Mouse (Mus musculus): Measurements from ENCODE around the gene Gsta2. TPM values are rescaled to one million over a fixed set of nuclear protein-coding genes. Genes with fewer than 3 reads are reported as not detected.
"Not testable (repeated sequence)": the region's sequence is repeated elsewhere in the genome, so short reads cannot be mapped to it uniquely, and the experiment has no call there.

Gsta2 gene
- polyA plus RNA-seq, 1 experiment from 2014 or later = 11.7 TPM

DNA sequence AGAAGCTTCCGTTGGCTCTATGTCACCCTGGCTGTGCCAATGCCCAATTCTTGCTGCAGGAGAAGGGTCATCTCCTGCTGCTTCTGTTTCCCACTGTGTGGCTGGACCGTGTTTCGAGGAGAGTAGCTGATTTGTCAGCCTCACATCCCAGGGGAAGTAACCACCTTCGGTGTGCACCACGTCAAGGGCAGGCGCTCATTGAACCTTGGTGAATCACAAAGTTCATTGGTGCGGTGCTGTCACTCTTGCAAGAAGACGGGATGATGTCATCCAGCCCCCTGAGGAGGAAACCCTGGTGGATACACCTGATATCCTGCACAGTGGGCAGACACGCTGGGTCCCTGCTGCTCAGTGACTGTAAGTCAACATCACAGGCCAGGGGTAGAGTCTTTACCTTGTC, 12.5 kb downstream of the Gsta2 start:
- H3K9me3 ChIP-seq; H3K9ac ChIP-seq; ATAC-seq (ENCODE audit: insufficient read depth, low FRiP score, low read depth): not testable (repeated sequence)

DNA sequence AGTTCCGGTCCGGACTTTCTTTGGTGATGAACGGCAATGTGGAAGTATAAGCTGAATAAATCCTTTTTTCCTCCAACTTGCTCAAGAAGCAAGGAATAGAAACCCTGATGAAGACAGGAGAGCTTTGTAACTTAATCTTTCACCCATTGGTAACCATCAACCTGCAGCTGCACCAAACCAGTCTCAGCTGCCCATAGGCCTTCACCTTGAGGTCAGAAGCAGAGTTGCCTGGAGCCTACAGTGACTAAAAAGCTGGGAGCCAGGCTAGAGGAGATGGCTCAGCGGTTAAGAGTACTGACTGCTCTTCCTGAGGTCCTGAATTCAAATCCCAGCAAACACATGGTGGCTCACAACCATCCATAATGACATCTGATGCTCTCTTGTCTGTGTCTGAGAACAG, 13.1 kb downstream of the Gsta2 start:
- H3K27me3 ChIP-seq (replicated peaks); H3K4me1 ChIP-seq; H3K27ac ChIP-seq; H3K9ac ChIP-seq; H3K4me2 ChIP-seq; ATAC-seq (ENCODE audit: insufficient read depth, low FRiP score, low read depth); H3K4me3 ChIP-seq (replicated peaks); H3K9me3 ChIP-seq; H3K36me3 ChIP-seq: not testable (repeated sequence)
- WGBS = 81% methylated on average over 4 of the region's 4 CpGs

More for the DNA sequence above, 12.5 kb downstream of the Gsta2 start:
- WGBS = 84% methylated on average over 9 of the region's 9 CpGs
- H3K36me3 ChIP-seq; H3K4me3 ChIP-seq (replicated peaks); H3K27ac ChIP-seq; H3K27me3 ChIP-seq (replicated peaks); H3K4me2 ChIP-seq; H3K4me1 ChIP-seq: not testable (repeated sequence)

- not testable (repeated sequence) for ATAC-seq (ENCODE audit: insufficient read depth, low FRiP score, low read depth); H3K9ac ChIP-seq; H3K27ac ChIP-seq; H3K4me3 ChIP-seq (replicated peaks); H3K4me2 ChIP-seq; H3K9me3 ChIP-seq; H3K36me3 ChIP-seq; H3K4me1 ChIP-seq; H3K27me3 ChIP-seq (replicated peaks)
- 14% methylated on average over 8 of the region's 8 CpGs for WGBS
Observed at GRCm38 (mm10) chr9:78340324-78340723, 15.3 kb downstream of the Gsta2 start.

DNA sequence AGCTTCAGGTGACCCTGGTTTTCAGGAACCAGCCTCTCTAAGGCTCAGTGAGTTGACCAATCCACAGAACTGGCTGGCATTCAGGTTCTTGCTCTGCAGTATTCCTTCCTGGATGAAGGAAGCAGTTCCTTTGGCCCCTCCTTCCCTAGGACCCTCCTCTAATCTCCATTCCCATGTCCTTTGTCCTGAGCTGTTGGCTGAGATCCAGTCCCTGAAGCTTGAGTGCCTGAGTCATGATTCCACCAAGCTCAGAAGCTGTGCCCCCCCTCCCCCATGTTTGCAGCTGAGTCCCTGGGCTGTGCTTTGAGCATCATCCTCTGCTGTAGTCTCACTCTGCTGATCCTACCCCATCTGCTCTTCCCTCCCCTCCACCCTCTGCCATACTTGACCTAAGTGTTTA, 18.5 kb downstream of the Gsta2 start:
- not testable (repeated sequence) for H3K9ac ChIP-seq; H3K9me3 ChIP-seq; H3K27ac ChIP-seq; H3K4me1 ChIP-seq; H3K4me3 ChIP-seq (replicated peaks); ATAC-seq (ENCODE audit: insufficient read depth, low FRiP score, low read depth); H3K36me3 ChIP-seq; H3K4me2 ChIP-seq; H3K27me3 ChIP-seq (replicated peaks)

- H3K27ac ChIP-seq; H3K4me1 ChIP-seq; H3K36me3 ChIP-seq; H3K27me3 ChIP-seq (replicated peaks); H3K9ac ChIP-seq; H3K4me2 ChIP-seq; H3K9me3 ChIP-seq; ATAC-seq (ENCODE audit: insufficient read depth, low FRiP score, low read depth); H3K4me3 ChIP-seq (replicated peaks): not testable (repeated sequence)
- 91% methylated on average over 1 of the region's 1 CpGs for WGBS
Observed at GRCm38 (mm10) chr9:78327289-78327688, 28.3 kb downstream of the Gsta2 start, which contains the start of gene Omt2b. Gene Omt2b, plus strand, starts transcription at chr9:78327589.

DNA sequence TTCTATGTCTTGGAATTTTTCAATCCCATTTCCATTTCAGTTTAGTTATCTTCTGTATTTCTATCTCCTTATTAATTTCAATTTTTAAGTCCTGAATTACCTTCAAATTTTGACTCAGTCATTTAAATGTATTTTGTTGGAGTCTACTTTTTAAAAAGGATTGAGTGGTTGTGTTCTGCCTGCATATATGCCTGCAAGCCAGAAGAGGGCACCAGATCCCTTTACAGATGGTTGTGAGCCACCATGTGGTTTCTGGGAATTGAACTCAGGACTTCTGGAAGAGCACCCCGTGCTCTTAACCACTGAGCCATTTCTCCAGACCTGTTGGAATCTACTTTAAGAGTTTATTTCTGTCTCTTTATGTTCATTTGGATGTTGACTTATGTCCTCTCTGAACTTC, 36.1 kb downstream of the Gsta2 start:
- Histone ChIP-seq H3K4me3 (replicated peaks) (no peak overlapping the region), H3K4me2 (no peak overlapping the region), H3K27me3 (replicated peaks) (no peaks in the 10 kb centered on the region), H3K36me3 (no peaks in the 10 kb centered on the region), H3K4me1 (no peaks in the 10 kb centered on the region), H3K9me3 (no peaks in the 10 kb centered on the region), H3K27ac (no peak overlapping the region), H3K9ac (no peak overlapping the region)
- ATAC-seq (ENCODE audit: insufficient read depth, low FRiP score, low read depth) = no peak
- WGBS = 21% methylated on average over 1 of the region's 1 CpGs

DNA sequence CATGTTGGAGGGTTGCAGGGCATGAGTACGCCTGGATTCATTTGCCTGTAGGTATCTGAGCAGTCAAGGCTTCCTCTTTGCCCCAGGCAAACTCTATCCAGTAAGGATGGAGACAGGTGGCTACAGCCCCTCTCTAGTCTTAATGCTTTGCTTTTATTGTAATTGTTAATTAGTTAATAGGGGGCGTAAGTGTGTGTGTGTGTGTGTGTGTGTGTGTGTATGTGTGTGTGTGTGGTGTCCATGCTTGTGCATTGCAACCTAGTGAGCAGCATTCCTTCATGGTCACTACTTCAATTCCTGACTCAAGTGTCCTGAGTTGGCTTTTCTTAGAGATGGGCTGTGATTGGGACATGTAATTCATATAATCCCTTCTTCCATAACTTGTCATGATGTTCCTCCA, 40.9 kb downstream of the Gsta2 start, which contains the start of gene Omt2a:
Gene Omt2a, minus strand, starts transcription at position 101 of the 400 bp plus-strand sequence.
- no peak within 1 kb of the TSS for H3K4me2 ChIP-seq
- 80% methylated on average over 2 of the region's 2 CpGs for WGBS

GRCm38 (mm10) chr9:78308122-78308521, 47.5 kb downstream of the Gsta2 start:
- WGBS = 71% methylated on average over 3 of the region's 3 CpGs
- not testable (repeated sequence) for H3K9ac ChIP-seq; H3K4me1 ChIP-seq; H3K4me2 ChIP-seq; ATAC-seq (ENCODE audit: insufficient read depth, low FRiP score, low read depth); H3K9me3 ChIP-seq; H3K36me3 ChIP-seq; H3K27me3 ChIP-seq (replicated peaks); H3K27ac ChIP-seq; H3K4me3 ChIP-seq (replicated peaks)

More for the DNA sequence above, 40.9 kb downstream of the Gsta2 start, which contains the start of gene Omt2a:
- ATAC-seq (ENCODE audit: insufficient read depth, low FRiP score, low read depth) = no peak
- no peak within 1 kb of the TSS for H3K9ac ChIP-seq
- no peaks in the 10 kb centered on the region for H3K36me3 ChIP-seq
- no peaks in the 10 kb centered on the region for H3K27me3 ChIP-seq (replicated peaks)
- H3K4me1 ChIP-seq = no peaks in the 10 kb centered on the region
- no peak within 1 kb of the TSS for H3K4me3 ChIP-seq (replicated peaks)
- H3K27ac ChIP-seq = no peak within 1 kb of the TSS
- H3K9me3 ChIP-seq = no peaks in the 10 kb centered on the region

- 67% methylated on average over 1 of the region's 1 CpGs for WGBS
- not testable (repeated sequence) for H3K4me2 ChIP-seq; H3K27ac ChIP-seq; H3K9me3 ChIP-seq; H3K9ac ChIP-seq; H3K36me3 ChIP-seq; H3K4me1 ChIP-seq; H3K27me3 ChIP-seq (replicated peaks); H3K4me3 ChIP-seq (replicated peaks)
- 0 out of 2 replicates have a peak, but pooled peaks have one; percentile 18 for ATAC-seq (ENCODE audit: insufficient read depth, low FRiP score, low read depth)
Observed at GRCm38 (mm10) chr9:78299143-78299542, 56.4 kb downstream of the Gsta2 start.

- H3K4me1 ChIP-seq = no peaks in the 10 kb centered on the region
- H3K4me2 ChIP-seq = no peak overlapping the region
- H3K9ac ChIP-seq = no peak overlapping the region
- no peaks in the 10 kb centered on the region for H3K9me3 ChIP-seq
- no peaks in the 10 kb centered on the region for H3K36me3 ChIP-seq
- 74% methylated on average over 1 of the region's 1 CpGs for WGBS
- no peak overlapping the region for H3K27ac ChIP-seq
- no peaks in the 10 kb centered on the region for H3K27me3 ChIP-seq (replicated peaks)
- no peak overlapping the region for H3K4me3 ChIP-seq (replicated peaks)
- no peak for ATAC-seq (ENCODE audit: insufficient read depth, low FRiP score, low read depth)
Observed at GRCm38 (mm10) chr9:78298232-78298631, 57.4 kb downstream of the Gsta2 start.

DNA sequence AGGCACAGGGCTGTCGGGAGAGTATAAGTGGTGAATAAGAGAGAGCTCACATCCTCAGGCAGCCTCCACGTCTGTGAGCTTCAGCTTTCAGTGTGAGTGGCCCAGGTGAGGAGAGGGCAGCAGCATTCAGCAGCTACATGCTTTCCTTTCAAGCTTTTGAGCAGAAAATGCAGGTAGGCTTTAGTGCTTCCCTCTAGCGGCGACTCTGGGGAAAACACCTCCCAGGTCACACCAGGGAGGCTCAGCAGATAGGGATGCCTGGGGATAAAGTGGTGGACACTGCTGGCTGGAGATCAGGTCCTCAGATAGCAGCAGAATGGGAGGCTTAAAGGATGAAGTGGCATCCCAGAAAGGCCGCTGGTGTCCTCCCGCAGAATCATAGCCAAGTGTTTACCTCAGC, 59.5 kb downstream of the Gsta2 start:
- H3K27ac ChIP-seq; H3K4me2 ChIP-seq; H3K4me1 ChIP-seq; H3K4me3 ChIP-seq (replicated peaks); H3K36me3 ChIP-seq; ATAC-seq (ENCODE audit: insufficient read depth, low FRiP score, low read depth); H3K27me3 ChIP-seq (replicated peaks); H3K9me3 ChIP-seq; H3K9ac ChIP-seq: not testable (repeated sequence)
- 9% methylated on average over 6 of the region's 6 CpGs for WGBS

GRCm38 (mm10) chr9:78294781-78295180, 60.8 kb downstream of the Gsta2 start:
- not testable (repeated sequence) for H3K4me3 ChIP-seq (replicated peaks); H3K27ac ChIP-seq; ATAC-seq (ENCODE audit: insufficient read depth, low FRiP score, low read depth); H3K4me1 ChIP-seq; H3K4me2 ChIP-seq; H3K9ac ChIP-seq; H3K36me3 ChIP-seq; H3K9me3 ChIP-seq; H3K27me3 ChIP-seq (replicated peaks)
- 74% methylated on average over 7 of the region's 7 CpGs for WGBS

DNA sequence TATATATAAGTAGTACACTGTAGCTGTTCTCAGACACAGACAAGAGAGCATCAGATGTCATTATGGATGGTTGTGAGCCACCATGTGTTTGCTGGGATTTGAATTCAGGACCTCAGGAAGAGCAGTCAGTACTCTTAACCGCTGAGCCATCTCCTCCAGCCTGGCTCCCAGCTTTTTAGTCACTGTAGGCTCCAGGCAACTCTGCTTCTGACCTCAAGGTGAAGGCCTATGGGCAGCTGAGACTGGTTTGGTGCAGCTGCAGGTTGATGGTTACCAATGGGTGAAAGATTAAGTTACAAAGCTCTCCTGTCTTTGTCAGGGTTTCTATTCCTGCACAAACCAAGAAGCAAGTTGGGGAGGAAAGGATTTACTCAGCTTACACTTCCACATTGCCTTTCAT, 61.9 kb downstream of the Gsta2 start:
- WGBS = 65% methylated on average over 1 of the region's 1 CpGs
- not testable (repeated sequence) for H3K27me3 ChIP-seq (replicated peaks); H3K27ac ChIP-seq; H3K4me2 ChIP-seq; ATAC-seq (ENCODE audit: insufficient read depth, low FRiP score, low read depth); H3K36me3 ChIP-seq; H3K9ac ChIP-seq; H3K4me1 ChIP-seq; H3K4me3 ChIP-seq (replicated peaks); H3K9me3 ChIP-seq
